Mouse (Mus musculus) spleen, postnatal 14 days (tissue): Measurements from ENCODE around the gene Ap4s1.

Experiments used
- DNase-seq, 2 experiments: peaks; one replicate each; pipeline ENCODE4 v3.0.0; 2021 to 2022; ENCODE audit warnings: low spot score in 2 of 2

The Ap4s1 gene

DNA sequence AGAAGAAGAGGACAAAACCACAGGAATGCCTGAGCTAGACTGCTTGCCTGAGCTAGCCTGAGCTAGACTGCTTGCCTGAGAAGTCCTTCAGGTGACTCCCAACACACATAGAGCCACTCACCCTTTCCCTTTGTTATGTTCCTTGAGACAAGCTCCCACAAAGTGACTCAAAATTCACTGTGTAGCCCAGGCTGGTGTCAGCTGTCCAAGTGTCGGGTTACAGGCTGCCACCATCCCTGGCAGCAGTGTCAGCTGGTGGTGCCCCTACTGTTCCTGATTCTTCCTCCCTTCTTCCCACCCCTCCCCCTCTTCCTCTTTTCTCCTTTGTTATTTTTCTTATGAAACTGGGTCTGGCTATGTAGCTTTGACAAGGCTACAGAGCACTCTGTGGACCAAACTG is 13.0 kb downstream of the Ap4s1 start:
- DNase-seq = no peak

DNA sequence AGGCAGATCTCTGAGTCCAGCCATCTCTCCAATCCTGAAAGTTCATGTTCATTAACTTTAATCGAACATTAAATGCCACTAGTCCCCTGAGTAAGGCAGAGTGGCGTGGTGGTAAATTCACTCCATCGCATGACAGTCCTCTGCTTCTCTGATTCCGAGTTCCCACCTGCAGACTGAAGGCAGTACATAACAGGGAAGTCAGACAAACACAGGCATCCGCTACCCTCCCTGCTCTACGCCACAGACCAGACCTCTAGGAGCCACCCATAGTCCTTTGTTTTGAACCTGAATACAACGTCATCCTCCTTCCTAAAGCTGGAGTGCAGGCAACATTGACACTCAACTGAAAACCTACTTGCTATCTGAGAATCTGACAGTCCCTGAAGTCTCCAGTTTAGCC is 13.7 kb downstream of the Ap4s1 start:
- no peak for DNase-seq

DNA sequence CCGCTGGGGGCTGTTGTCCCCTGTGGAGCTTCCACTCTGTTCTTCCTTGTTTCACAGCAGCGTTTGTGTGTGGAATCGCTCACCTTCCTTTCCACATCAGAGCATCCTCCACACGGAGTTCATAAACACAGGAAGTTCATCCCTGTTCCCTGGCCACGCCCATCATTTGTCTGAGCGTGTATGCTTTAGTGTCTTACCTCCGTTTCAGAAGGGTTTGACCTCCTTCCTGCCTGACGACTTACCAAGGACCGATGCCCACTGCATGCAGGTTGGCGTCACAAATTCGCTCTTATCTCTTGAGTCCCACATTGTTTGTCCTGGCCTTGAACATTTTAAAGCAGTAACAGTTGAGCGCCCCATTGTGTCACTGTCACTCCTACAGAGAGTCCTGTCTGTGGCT is 14.9 kb downstream of the Ap4s1 start:
- no peak for DNase-seq

DNA sequence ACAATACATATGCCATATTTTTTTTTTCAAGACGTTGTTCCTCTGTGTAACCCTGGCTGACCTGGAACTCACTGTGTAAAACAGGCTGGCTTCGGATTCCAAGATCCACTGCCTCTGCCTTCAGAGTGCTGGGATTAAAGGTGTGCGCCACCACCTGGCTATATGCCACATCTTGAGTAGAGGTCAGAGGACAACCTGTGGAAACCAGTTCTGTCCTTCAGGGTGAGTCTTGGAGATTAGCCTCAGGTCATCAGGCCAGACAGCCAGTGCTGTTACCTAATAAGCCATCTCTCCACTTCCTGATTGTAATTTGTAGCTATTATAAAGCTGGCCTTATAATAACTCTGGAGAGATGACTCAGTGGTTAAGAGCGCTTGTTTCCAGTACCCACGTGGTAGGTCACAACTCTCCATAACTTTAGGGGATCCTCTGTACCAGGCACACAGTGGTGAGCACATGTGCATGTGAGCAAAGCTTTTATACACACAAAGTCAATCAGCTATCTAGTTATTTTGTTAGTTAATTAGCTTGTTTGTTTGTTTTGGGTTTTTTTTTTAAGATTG is 15.9 kb downstream of the Ap4s1 start:
- DNase-seq = no peak

DNA sequence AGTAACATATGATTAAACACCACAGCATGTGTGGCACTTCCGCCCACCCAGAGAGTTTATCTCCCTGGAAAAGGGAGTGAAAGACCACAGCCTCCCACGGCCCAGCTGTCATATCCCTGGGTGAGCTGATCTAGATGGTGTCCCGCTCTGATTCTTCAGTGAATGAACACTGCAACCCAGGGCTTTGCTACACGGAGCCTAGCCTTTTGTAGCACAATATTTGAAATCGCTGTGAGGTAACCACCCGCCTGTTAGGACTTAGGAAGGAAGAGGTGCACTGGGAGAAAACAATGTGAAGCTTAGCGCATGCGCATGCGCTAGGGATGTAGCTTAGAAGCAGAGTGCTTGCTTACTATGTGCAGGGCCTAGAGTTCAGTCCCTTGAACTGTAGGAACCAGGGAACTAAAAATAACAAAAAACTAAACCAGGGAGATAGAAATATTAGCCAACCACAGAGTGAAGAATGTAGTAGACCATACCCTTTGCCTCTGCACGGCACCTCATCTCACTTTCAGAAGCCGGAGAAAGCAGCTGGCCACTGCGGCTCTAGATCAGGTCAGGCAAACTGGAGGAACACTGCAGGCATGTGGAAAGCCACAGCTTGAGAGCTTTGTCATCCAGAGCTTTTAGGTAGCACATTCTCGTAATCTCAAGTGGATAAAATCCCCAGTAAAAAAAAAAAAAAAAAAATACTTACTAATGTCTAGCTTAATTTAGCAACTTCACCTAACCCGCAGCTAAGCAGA is 18.3 kb downstream of the Ap4s1 start:
- DNase-seq = no peak

DNA sequence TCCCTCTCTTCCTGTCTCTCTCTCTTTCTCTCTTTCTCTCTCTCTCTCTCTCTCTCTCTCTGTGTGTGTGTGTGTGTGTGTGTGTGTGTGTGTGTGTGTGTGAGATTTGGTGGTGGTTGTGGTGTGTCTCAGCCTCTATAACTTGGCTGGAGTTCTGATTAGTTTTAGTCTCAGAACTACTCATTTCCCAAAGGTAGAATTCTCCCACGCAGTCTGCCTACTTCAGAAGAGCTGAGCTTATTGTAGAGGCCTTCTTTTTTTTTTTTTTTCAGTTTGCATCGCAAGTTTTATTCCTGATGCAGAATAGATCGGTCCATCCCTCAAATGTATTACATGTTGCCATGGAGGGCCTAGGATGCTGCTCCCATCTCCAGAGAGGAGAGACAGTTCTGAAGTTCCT is 18.9 kb downstream of the Ap4s1 start:
- no peak for DNase-seq

DNA sequence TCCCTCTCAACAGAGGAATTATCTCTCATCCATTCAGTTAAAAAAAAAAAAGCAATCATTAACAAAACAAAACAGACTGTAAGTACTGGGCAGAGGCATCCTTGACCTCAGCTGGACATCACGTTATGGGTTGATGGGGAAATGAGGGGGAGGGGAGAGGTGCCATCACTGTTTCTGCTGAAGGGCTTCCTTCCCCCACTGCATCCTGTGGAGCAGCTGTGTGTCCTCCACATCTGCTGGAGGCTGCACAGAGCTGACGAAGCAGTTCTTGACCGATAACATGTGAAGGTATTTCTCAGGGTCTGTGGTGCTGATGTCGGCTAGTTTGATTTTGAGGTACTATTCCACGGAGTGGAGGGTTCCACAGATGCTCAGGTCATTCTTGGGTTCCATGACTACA is 19.3 kb downstream of the Ap4s1 start:
- no peak for DNase-seq

DNA sequence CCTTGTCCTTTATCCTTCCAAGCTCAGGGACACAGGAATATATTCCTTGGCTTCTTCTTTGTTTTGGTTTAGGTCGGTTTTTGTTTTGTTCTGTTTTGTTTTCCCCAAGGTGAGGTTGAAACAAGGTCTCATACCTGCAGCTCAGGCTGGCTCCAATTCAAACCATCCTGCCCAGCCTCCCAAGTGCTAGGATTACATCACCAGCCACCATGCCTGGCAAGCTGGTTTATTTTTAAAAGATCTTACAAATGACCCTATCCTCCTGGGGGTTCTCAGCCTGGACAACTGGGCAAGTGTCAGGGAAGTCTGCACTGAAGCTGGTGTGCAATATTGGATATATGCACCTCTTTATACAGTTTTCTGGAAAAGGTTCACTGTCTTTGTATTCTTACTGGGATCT is 21.9 kb downstream of the Ap4s1 start:
- no peak for DNase-seq

DNA sequence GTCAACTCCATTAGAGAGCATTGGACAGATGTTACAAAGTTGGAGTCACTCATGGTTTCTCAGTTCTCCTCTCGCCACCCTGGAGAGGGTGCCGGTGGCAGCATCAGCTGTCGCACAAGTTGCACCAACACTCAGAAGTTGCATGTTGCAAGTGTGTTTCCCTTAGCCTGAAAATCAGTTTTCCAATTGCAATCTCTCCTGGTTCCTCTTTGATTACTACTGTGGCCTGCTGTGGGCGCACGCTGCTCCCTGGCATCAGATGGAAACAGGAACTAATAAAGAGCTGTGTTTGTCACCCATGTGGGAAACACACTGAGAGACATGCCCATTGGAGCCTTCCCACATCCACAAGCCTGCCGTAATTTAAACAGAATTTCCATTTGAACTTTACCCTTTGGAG is 27.8 kb downstream of the Ap4s1 start:
- no peak for DNase-seq

DNA sequence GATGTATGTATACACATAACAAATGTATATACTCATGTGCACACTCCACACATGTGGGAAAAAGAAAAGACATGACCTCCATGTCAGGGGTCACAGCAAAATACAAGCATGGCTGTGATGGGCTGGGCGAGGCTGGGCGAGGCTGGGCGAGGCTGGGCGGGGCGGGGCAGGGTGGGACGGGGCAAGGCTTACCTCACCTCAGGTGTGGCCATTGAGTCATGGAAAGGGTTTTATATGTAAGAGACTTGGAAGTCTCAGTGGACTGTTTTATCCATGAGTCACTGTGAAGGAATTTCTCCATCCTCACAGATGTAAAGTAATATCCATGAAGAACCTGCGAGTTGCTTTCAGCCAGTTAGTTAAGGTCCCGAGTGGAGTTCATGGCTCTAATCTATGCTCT is 31.0 kb downstream of the Ap4s1 start:
- DNase-seq = no peak

DNA sequence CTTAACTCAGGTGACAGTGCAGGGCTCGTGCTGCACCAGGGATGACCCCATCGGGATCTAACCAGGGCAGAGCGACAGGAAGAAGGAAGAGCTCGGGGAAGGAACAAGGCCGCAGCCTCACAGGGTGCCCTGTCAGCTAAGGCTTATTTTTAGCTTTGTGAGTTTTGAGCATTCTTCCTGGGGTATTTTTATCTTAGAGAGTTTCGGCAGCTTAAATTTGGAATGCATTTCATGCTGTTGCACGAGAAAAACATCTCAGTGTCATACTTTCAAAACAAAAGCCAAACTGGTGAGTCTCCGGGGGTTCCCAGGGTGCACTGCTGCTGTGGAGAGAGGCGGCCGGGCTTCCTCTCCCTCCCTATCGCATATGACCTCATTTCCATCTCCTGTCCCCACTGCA is 38.2 kb downstream of the Ap4s1 start:
- no peak for DNase-seq

DNA sequence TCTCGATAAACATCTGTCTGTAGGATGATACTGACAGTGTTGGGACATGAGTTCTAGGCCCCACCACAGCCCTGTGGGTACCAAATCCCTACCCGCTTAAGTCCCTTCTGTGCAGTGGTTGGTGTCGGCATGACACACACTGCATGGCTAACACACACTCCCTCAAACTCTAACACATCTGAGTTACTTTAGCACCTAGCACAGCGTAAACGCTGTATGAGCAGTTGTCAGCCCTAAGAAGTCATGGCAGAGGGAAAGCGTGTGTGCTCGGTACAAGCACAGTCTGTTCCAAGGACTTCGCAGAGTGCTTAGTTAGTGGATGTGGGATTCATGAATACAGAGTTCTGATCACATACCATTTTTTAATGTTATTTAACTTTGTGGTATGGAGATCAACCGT is 39.0 kb downstream of the Ap4s1 start:
- DNase-seq = no peak

DNA sequence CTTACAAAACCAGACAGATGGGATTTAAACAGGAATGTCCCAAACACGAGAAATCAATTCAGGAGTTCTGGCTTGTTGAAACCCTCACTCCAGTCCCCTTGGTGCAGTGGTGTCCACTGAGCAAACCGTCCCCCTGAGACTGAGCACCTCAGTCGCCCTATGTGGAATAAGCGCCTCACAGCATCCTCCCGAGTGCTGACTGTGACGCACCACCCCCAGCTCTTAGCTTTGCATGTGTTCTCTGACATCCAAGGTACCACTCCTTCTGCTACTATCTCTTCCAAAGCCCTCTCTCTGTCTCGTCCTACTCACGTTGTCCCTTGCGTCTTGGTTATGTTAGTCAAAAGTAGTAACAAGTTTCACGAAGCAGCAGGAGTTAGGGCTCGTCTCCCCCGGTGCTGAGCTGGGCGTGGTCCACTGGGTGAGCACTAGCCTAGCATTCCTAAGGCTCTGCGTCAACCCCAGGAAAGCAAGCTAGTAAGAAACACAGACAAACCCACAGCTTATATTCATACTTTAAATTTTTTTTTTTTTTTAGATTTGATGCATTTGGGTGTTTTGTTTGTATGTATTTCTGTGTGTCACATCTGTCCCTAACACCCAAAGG is 43.9 kb downstream of the Ap4s1 start:
- DNase-seq = no peak

DNA sequence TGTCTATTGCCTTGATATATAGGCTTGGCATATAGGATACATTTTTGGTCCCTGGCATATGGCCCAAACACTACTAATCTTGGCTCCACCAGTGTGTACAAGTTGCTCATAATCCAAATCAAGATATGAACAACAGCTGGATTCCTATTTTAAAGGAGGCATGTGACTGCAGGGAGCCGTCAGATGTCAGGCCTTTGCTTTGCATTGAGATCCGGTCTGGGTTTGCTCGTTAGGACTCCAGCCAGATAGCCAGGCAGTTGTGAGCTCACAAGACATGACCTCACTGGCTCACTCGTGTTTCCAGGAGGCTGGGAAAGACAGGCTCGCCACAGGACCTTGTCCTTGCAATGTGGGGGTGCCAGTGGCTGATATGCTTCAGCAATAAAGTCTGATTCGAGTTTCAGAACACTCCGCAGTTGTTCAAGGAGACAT is 45.0 kb downstream of the Ap4s1 start:
- DNase-seq = no peak

DNA sequence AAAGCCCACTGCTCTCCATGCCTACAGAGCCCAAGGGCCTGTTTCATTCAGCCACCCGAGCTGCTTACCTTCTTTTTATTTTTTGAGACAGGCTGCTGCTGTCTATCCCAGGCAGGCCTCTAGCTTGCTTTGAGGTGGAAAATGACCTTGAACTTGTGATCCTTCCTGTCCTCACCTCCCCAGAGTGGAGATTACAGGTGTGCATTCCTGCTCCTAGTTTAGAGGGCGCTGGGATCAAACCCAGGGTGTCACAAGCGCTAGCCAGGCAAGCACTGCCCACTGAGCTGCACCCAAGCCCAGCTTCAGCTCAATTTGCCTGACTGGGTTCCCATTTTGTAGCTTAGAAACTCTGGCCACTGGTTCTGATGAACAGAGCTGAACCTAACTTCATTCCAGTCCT is 45.5 kb downstream of the Ap4s1 start:
- no peak for DNase-seq

DNA sequence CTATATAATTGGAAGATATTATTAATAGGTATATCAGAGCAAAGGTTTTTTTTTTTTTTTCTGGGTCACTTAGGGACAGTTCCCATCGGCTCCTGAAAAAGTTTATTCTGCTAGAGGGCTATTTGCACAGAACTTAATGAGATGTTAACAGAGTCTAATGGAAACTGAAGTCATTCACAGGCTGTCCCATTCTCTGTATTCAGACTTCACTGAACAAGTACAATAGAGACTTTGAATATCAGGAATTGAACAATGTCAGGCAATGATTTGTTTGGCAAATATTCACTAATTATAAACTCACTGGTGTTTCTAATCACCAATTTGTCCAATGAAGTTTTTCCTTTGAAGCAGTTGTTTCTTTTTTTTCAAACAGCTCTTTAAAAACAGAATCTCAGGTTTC is 46.0 kb downstream of the Ap4s1 start:
- no peak for DNase-seq

DNA sequence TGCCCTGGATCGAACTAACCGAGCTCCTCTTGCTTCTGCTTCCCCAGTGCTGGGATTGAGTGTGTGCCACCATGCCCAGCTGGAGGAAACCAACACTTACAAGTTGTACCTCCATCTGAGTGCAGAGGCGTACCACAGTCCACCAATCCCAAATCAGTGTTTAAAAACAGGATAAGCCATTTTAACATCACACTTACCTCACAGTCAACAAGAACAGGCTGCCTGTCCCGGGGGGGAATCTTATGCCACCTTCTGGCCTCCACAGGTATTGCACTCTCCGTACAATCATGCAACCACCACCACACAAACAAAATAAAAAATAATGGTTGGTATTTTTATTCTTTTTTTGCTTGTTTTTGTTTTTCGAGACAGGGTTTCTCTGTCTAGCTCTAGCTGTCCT is 50.9 kb downstream of the Ap4s1 start:
- DNase-seq = peak in 1 of 2 experiments; percentile 33

DNA sequence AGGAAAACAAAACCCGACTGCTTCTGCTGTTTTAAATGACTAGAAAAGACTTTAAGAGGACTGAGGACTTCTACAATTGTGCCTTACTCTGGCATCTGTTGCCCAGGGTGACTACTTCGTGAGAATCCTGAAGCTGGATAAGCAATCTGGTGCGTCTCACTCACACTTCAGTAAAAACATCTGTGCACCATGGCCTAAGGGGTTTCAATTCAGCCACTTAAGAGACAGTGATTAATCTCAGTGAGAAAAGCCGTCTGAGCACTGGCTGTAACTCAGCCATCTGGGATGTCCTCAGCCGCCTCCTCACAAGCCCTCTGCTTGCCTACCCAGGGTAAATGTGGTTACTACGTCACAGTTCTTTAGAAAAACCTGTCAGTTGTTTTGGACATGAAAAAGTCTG is 54.1 kb downstream of the Ap4s1 start:
- no peak for DNase-seq

DNA sequence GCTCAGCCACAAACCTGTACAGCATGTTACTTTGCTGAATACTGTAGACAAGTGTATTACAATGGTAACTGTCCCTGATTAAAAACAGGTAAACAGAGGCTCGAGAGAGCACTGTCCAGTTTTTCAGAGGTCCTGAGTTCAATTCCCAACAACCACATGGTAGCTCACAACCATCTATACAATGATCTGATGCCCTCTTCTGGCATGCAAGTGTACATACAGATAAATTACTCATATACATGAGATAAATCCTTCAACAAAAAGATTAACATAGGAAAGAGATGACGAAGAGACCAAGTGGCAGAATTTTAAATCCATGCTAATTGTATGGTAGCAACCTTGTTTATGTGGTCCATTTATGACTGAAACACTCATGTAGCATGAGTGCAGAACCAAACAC is 56.5 kb downstream of the Ap4s1 start:
- DNase-seq = no peak

DNA sequence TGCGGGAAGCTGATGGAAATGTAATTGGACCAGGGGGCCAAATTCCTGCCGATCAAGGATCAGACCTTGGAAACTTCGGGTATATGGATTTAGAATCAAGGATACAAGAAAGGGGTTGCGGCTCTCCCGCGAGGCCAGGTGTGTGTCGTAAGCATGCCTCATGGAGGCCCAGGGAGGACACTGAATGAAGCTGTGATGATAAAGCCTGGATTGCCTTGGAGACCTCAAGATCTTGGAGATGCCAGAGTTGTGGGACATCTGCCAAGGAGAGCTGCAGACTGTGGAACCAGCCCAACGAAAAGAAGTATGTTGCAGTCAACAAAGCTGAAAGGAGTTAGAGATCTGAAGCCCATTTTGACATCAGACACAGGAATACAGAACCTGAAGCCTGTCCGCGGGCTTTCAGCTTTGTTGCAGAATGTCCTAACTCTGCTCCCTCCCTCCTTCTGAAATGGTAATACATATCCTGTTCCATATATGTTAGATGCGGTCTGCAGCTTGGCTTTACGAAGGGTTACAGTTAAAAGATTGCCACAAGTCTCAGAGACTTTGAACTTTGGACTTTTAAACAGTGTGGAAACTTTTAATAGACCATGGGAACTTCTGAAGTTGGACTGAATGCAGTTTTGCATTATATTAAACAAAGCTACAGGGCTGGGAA is 65.2 kb downstream of the Ap4s1 start:
- DNase-seq = no peak

DNA sequence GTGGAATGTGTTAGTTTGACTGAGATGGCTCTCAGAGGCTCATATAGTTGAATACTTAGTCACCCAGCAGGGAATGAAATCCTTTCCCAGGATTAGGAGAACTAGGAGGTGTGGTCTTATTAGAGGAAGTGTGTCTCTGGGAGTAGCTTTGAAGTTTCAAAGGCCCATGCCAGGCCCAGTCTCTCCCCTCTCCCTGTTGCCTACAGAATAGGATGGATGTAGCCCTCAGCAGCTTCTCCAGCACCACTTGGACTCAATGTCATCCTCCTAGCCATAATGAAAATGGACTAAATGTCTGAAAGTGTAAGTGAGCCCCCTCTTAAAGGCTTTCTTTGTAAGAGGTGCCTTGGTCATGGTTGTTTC is 65.7 kb downstream of the Ap4s1 start:
- no peak for DNase-seq

DNA sequence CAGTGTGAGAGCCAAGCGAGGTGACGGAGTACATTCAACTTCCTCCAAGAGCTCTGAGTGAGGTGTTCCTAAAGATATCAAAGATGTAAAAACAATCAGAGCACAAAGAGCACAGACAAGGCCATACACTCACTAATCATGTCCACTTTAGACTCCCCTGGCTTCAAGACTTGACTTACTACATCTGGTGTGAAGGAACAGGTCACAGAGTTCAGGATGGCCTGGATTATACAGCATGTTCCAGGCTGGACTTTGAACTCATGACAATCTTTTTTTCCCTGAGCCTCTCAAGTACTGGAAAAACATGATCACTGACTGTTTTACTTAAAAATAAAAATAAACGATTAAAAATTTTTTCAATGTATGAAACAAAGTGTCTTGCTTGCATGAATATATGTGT is 68.5 kb downstream of the Ap4s1 start:
- no peak for DNase-seq

DNA sequence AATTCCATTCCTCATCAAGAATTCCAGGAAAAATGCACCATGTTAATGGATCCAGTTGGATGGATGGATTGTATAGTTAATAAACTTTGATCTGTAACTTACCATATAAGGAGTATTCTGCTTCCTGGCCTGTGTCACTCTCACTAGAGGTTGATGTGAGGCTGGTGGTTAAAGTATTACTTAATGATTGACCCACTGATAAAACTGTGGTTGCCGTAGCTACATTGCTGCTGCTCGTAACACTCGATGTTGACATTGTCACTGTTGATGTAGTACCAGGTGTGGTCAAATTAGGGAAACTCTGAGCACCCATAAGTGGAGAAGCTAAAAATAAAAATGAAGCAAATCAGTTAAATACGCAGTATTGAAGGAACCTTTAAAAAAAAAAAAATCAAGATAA is 76.6 kb downstream of the Ap4s1 start:
- no peak for DNase-seq
